Mouse (Mus musculus): ENCODE measurements at regions not wholly inside any gene's neighbourhood (a gene's known extent, or its start where the extent isn't known, plus 50 kb on each side); places are given as distances from the start of the nearest gene placed in this dataset.

DNA sequence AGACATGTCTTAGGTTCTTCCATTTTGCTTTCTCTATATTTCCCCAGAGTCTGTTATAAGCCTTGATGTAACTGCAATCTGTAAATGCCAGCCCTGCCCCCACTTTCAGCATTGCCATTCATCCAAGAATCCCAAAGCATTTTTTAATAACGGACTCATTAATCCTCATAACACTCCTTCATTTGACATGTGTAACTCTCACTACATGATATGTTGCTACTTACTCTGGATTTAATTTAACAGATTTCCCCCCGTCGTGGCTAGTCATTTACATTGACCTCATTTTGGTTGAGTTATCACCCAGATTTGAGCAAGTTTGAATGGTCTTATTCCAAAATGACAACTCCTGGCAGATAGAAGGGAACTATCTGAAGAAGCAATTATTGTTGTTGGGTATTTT, 116.2 kb upstream of the Npvf start:
- Histone ChIP-seq H3K27me3 (ENCODE audit: control insufficient read depth, insufficient read depth, low read length) (no peaks in the 10 kb centered on the region), H3K9me3 (ENCODE audit: control insufficient read depth, low read length) (no peaks in the 10 kb centered on the region), H3K36me3 (ENCODE audit: control insufficient read depth, insufficient read depth, low read length) (no peaks in the 10 kb centered on the region), H3K4me2 (ENCODE audit: low read depth, low read length) (no peak overlapping the region), H3K4me3 (ENCODE audit: low read depth, low read length) (no peak overlapping the region), H3K27ac (ENCODE audit: low read depth, low read length) (no peak overlapping the region), H3K4me1 (ENCODE audit: control insufficient read depth, insufficient read depth, low read length) (peaks cover 5% of the 10 kb centered on the region; the same call in 1 of the 2 replicates), H3K9ac (replicated peaks; ENCODE audit: low read depth, low read length) (no peak overlapping the region)
- ATAC-seq (ENCODE audit: low read depth), result no peak
- WGBS, result 65% methylated on average over 3 of the region's 3 CpGs

DNA sequence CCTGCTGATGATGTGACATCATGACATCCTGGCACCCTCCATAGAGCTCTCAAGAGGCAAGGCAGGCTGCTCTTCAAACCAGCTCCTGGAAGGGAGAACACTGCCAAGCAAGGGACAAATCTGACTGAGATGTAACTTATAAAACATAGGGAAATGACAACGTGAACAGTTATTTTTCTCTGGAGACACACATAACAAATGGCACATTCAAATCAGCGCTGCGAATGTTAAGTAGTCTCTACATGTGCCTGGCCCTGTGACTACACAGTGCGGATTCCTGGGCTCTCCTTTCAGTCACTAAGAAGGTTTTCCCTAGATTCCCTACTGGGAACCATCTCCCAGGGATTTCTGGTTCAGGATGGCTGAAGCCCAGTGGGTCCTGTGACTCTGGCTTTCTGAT, 121.4 kb upstream of the Npvf start:
- H3K9ac ChIP-seq (replicated peaks; ENCODE audit: low read depth, low read length), result no peak overlapping the region

DNA sequence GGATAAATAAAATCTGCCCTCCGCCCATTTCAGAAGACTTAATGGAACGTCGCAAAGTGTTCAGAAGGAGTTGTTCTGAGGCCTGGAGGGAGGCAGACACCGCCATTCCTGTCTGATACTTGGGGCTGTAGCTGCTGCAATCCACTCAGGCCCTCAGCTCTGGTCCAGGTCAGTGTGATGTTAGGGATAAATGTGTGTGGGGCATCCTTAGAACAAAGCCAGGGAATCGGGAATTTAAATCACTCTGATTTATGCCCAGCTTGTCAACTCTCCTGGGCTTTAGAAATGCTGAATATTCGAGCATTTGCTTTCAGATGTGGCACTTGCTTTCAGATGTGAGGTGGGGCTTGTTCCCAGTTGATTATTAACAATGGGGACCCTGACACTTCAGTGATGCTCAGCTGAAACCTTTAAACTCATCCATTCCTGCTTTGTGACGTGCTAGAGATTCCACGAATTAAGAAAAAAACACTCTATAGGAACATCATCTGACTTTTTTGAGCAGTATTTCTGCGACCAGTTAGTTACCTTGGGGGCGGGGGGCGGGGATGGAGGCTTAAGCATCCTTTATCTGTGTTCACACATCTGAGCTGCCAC, 122.1 kb upstream of the Npvf start:
- H3K9me3 ChIP-seq (ENCODE audit: control insufficient read depth, low read length), result no peaks in the 10 kb centered on the region
- no peaks in the 10 kb centered on the region for H3K36me3 ChIP-seq (ENCODE audit: control insufficient read depth, insufficient read depth, low read length)
- H3K27ac ChIP-seq (ENCODE audit: low read depth, low read length), result peak overlapping the region; percentile 92
- WGBS, result 19% methylated on average over 11 of the region's 11 CpGs
- ATAC-seq (ENCODE audit: low read depth), result peak; percentile 31; the same call in 1 of the 2 replicates
- H3K4me3 ChIP-seq (ENCODE audit: low read depth, low read length), result no peak overlapping the region
- peak overlapping the region; percentile 9; the same call in 1 of the 2 replicates for H3K4me2 ChIP-seq (ENCODE audit: low read depth, low read length)
- no peaks in the 10 kb centered on the region for H3K27me3 ChIP-seq (ENCODE audit: control insufficient read depth, insufficient read depth, low read length)
- H3K4me1 ChIP-seq (ENCODE audit: control insufficient read depth, insufficient read depth, low read length), result peaks cover 29% of the 10 kb centered on the region
- peak overlapping the region; percentile 26; the same call in 1 of the 2 replicates for H3K9ac ChIP-seq (replicated peaks; ENCODE audit: low read depth, low read length)

More for the DNA sequence above, 121.4 kb upstream of the Npvf start:
- no peak for ATAC-seq (ENCODE audit: low read depth)
- 30% methylated on average over 4 of the region's 4 CpGs for WGBS
- Histone ChIP-seq H3K4me3 (ENCODE audit: low read depth, low read length) (no peak overlapping the region), H3K4me1 (ENCODE audit: control insufficient read depth, insufficient read depth, low read length) (peaks cover 29% of the 10 kb centered on the region), H3K27ac (ENCODE audit: low read depth, low read length) (peak overlapping the region; percentile 92), H3K36me3 (ENCODE audit: control insufficient read depth, insufficient read depth, low read length) (no peaks in the 10 kb centered on the region), H3K4me2 (ENCODE audit: low read depth, low read length) (no peak overlapping the region), H3K27me3 (ENCODE audit: control insufficient read depth, insufficient read depth, low read length) (no peaks in the 10 kb centered on the region), H3K9me3 (ENCODE audit: control insufficient read depth, low read length) (no peaks in the 10 kb centered on the region)

DNA sequence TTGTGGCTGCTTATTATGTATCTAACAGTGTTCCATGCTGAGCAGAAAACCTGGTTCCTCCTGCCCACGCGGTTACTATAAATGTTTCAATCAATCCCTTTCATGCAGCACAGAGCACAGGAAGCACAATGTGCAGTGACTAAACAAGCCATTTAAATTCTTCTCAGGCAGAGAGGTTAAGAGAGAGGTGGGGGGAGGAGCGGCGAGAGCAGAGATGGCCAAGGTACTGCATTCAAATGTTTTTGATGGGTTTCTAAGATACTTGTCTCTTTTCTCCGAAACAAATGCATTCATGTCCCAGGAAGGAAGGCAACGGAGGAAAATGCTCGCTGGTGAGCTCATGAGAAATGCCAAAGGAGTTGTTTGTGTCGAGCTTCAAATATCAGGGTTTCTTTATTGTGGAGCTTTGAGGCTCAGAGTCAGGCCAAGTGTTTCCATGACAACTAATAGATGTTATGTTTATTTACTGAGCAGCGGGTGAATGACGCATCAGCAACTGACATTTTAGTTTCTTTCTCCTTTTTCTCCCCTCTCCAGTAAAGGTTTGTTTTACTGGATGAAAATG, 122.8 kb upstream of the Npvf start:
- 2% methylated on average over 10 of the region's 10 CpGs for WGBS
- peak overlapping the region; percentile 9; the same call in 1 of the 2 replicates for H3K4me2 ChIP-seq (ENCODE audit: low read depth, low read length)
- H3K4me1 ChIP-seq (ENCODE audit: control insufficient read depth, insufficient read depth, low read length), result peaks cover 29% of the 10 kb centered on the region
- H3K36me3 ChIP-seq (ENCODE audit: control insufficient read depth, insufficient read depth, low read length), result no peaks in the 10 kb centered on the region
- H3K9ac ChIP-seq (replicated peaks; ENCODE audit: low read depth, low read length), result 0 out of 2 replicates have a peak overlapping the region, but pooled peaks have one; percentile 26
- no peak overlapping the region for H3K4me3 ChIP-seq (ENCODE audit: low read depth, low read length)
- H3K27ac ChIP-seq (ENCODE audit: low read depth, low read length), result peak overlapping the region; percentile 92
- no peaks in the 10 kb centered on the region for H3K27me3 ChIP-seq (ENCODE audit: control insufficient read depth, insufficient read depth, low read length)
- ATAC-seq (ENCODE audit: low read depth), result peak; percentile 90
- H3K9me3 ChIP-seq (ENCODE audit: control insufficient read depth, low read length), result no peaks in the 10 kb centered on the region

DNA sequence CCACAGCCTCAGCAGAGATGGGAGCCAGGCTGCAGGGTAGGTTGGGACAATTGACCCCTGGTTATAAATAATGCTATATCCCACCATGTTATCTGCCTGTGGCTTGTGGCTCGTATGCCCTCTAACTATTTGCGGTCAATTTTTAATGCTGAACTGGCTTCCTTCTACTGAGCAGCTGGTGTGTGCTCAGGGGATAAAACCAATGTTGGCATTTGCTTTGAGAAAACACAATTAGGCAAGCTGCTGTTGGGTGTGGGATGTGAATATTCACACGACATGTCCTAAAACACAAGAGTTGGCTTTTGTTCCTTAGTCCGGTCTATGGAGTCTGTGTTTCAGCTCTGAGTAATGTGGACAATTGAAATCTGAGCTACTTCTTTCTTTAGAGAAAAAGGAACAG, 123.6 kb upstream of the Npvf start:
- Histone ChIP-seq H3K36me3 (ENCODE audit: control insufficient read depth, insufficient read depth, low read length) (no peaks in the 10 kb centered on the region), H3K27ac (ENCODE audit: low read depth, low read length) (peak overlapping the region; percentile 92), H3K4me1 (ENCODE audit: control insufficient read depth, insufficient read depth, low read length) (peaks cover 29% of the 10 kb centered on the region), H3K4me2 (ENCODE audit: low read depth, low read length) (no peak overlapping the region), H3K9ac (replicated peaks; ENCODE audit: low read depth, low read length) (no peak overlapping the region), H3K4me3 (ENCODE audit: low read depth, low read length) (no peak overlapping the region), H3K27me3 (ENCODE audit: control insufficient read depth, insufficient read depth, low read length) (no peaks in the 10 kb centered on the region), H3K9me3 (ENCODE audit: control insufficient read depth, low read length) (no peaks in the 10 kb centered on the region)
- peak; percentile 20; the same call in 1 of the 2 replicates for ATAC-seq (ENCODE audit: low read depth)
- WGBS, result 19% methylated on average over 4 of the region's 4 CpGs

DNA sequence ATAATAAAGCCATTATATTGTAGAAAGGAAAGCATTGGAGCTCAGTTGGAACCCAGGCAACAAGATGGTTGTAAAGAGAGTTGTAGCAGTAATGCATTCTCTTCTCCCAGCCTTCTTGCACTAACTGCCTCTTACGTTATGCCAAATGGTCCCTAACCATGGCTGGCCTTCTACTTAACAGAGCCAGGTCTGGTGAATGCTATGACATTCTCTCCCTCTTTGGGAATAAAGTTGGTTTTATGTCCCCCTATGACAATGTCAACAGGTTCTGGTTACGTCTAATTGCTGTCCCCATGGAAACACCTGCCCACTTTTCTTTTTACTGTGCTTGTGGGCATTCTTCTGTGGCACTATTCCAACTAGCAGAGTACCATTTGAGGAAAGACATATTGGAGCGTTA, 126.4 kb upstream of the Npvf start:
- Histone ChIP-seq H3K27me3 (ENCODE audit: control insufficient read depth, insufficient read depth, low read length) (no peaks in the 10 kb centered on the region), H3K4me1 (ENCODE audit: control insufficient read depth, insufficient read depth, low read length) (peaks cover 26% of the 10 kb centered on the region)

DNA sequence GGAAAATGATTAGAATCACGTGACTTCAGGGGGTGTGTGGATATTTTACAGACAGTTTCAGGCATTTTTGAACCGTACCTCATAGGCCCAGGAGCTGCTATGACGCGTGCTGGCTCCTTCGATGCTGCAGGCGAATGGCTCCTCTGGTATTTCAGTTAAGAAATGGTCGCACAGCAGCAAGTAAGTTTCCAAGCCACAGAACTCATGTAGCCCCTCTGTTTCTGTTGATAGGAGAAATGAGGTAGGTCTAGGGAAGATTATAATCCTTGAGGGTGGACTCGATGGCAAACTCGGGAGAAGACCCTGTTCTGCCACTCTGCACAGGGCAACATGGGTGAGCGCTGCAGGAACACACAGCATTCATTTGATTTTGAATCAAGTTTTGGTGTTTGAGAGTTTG, 127.0 kb upstream of the Npvf start:
- ATAC-seq (ENCODE audit: low read depth), result no peak
- Histone ChIP-seq H3K4me3 (ENCODE audit: low read depth, low read length) (no peak overlapping the region), H3K9me3 (ENCODE audit: control insufficient read depth, low read length) (no peaks in the 10 kb centered on the region), H3K4me1 (ENCODE audit: control insufficient read depth, insufficient read depth, low read length) (peaks cover 20% of the 10 kb centered on the region), H3K4me2 (ENCODE audit: low read depth, low read length) (no peak overlapping the region), H3K36me3 (ENCODE audit: control insufficient read depth, insufficient read depth, low read length) (no peaks in the 10 kb centered on the region), H3K27me3 (ENCODE audit: control insufficient read depth, insufficient read depth, low read length) (no peaks in the 10 kb centered on the region), H3K9ac (replicated peaks; ENCODE audit: low read depth, low read length) (no peak overlapping the region), H3K27ac (ENCODE audit: low read depth, low read length) (no peak overlapping the region)
- WGBS, result 90% methylated on average over 10 of the region's 10 CpGs

More for the DNA sequence above, 126.4 kb upstream of the Npvf start:
- H3K27ac ChIP-seq (ENCODE audit: low read depth, low read length), result no peak overlapping the region
- no peak overlapping the region for H3K4me3 ChIP-seq (ENCODE audit: low read depth, low read length)
- no peak overlapping the region for H3K9ac ChIP-seq (replicated peaks; ENCODE audit: low read depth, low read length)
- H3K9me3 ChIP-seq (ENCODE audit: control insufficient read depth, low read length), result no peaks in the 10 kb centered on the region
- H3K36me3 ChIP-seq (ENCODE audit: control insufficient read depth, insufficient read depth, low read length), result no peaks in the 10 kb centered on the region
- 40% methylated on average over 3 of the region's 3 CpGs for WGBS
- H3K4me2 ChIP-seq (ENCODE audit: low read depth, low read length), result no peak overlapping the region
- ATAC-seq (ENCODE audit: low read depth), result no peak

DNA sequence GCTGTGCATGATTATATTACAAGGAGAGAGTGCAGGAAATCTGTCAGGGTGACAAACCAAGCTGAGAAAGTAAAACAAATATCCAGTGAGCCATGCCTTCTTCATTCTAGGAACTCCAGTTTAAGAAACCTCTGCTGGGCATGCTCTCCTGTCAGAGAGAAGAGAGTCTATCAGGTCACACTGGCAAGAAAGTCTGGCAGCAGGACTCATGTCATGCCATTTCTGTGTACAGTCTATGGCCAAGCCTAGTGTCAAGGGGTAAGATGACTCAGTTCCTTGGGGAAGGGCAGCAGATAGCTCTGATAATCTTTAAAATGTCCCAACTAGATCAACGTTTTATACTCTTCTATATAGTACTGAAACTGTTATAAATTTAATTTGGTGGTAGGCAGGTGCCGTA, 128.0 kb upstream of the Npvf start:
- ATAC-seq (ENCODE audit: low read depth), result no peak
- WGBS, result 56% methylated on average over 2 of the region's 2 CpGs
- Histone ChIP-seq H3K27ac (ENCODE audit: low read depth, low read length) (no peak overlapping the region), H3K4me3 (ENCODE audit: low read depth, low read length) (no peak overlapping the region), H3K9me3 (ENCODE audit: control insufficient read depth, low read length) (no peaks in the 10 kb centered on the region), H3K4me2 (ENCODE audit: low read depth, low read length) (no peak overlapping the region), H3K9ac (replicated peaks; ENCODE audit: low read depth, low read length) (no peak overlapping the region), H3K36me3 (ENCODE audit: control insufficient read depth, insufficient read depth, low read length) (no peaks in the 10 kb centered on the region), H3K27me3 (ENCODE audit: control insufficient read depth, insufficient read depth, low read length) (no peaks in the 10 kb centered on the region), H3K4me1 (ENCODE audit: control insufficient read depth, insufficient read depth, low read length) (peaks cover 15% of the 10 kb centered on the region)

DNA sequence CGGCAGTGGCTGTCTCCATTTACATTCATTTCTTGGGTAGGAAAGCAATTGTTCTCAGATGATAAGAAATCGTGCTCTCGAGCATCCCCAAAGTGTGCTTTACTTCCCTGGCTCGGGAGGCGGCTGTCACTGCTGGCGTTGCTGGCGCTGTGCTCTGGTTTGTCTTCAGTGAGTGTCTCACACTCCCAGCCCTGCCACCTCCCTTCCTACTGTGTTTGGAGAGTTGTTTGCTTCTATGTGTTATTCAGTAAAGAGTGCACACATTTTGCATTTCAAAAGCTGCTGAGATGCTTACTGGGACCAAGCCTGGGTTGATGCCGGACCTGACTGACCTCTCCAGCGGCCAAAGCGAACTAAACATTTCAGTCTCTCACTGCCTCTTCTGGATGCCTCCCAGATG, 129.3 kb upstream of the Npvf start:
- Histone ChIP-seq H3K9me3 (ENCODE audit: control insufficient read depth, low read length) (no peaks in the 10 kb centered on the region), H3K27ac (ENCODE audit: low read depth, low read length) (peak overlapping the region; percentile 52; the same call in 1 of the 2 replicates), H3K9ac (replicated peaks; ENCODE audit: low read depth, low read length) (no peak overlapping the region), H3K4me2 (ENCODE audit: low read depth, low read length) (no peak overlapping the region), H3K4me3 (ENCODE audit: low read depth, low read length) (no peak overlapping the region), H3K27me3 (ENCODE audit: control insufficient read depth, insufficient read depth, low read length) (no peaks in the 10 kb centered on the region), H3K4me1 (ENCODE audit: control insufficient read depth, insufficient read depth, low read length) (0 out of 2 replicates have a peak, but pooled peaks cover 4% of the 10 kb centered on the region), H3K36me3 (ENCODE audit: control insufficient read depth, insufficient read depth, low read length) (no peaks in the 10 kb centered on the region)
- WGBS, result 45% methylated on average over 10 of the region's 10 CpGs
- ATAC-seq (ENCODE audit: low read depth), result no peak
